Mouse (Mus musculus) ovary, postnatal 14 days (tissue): Measurements from ENCODE around the gene Gtf3c4.

Experiments
- DNase-seq: peaks from one replicate; pipeline ENCODE4 v3.0.0; 2022; ENCODE audit warnings: low spot score

Gene Gtf3c4

DNA sequence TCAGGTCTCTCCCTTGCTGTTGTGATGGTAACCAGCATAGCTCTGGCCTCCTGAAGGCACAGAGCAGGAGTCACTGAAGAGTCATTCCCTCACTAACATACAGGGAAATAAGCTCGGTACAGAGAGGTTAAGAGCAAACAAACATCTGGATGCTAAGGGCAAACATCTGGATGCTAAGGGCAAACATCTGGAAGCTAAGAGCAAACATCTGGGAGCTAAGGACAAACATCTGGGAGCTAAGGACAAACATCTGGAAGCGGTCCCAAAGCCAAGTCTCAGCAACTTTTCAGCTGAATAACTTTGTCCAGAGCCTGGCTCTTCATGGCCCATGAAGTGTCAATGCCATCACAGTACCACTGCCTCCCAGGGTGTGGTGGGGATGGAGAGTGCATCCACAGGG is 40.6 kb downstream of the Gtf3c4 start:
- no peak for DNase-seq

DNA sequence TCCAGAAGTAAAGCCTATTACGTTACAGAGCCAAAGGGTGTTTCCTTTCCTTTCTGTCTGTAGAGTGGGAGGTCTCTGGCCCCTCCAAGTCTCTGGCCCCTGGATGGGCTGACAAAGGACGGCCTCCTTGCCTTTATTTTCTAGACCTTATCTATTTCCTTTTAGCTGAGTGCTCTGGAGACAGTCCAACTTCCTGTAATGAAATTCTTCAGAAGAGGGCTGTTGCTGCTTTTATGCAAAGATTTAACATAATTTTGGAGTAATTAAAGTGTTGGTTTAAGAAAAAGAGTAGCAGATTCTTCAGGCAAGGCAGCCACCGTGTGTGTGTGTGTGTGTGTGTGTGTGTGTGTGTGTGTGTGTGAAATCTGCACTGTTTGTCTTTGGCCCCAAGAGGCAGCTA is 41.8 kb downstream of the Gtf3c4 start:
- no peak for DNase-seq

DNA sequence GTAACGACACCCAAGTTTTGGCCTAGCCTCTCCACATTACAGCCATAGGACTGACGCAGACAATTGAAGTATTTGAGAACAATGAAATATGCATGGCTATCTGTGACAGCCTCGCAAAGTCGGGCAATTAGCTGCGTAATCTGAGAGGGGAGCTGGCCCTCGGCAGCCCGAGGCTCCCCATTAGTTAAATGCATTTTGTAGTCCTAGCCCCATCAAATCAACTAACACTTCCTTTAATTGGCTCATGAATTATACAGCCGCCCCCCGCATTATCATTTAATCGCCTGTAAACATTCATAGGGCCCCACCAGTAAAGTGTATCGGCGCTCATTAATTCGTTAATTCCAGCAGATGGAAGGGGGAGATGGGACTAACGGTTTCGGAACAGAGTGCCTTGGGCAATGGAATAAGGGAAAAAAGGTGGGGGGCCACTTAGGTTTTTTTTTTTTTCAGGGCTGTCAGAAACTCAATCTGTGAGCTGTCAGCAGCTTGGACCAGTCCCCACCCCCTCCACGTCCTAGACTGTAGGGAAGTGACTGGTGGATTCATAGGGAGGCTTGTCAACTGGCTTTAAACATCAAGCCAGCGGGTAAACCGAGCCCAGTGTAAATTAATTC is 42.6 kb downstream of the Gtf3c4 start:
- no peak for DNase-seq

DNA sequence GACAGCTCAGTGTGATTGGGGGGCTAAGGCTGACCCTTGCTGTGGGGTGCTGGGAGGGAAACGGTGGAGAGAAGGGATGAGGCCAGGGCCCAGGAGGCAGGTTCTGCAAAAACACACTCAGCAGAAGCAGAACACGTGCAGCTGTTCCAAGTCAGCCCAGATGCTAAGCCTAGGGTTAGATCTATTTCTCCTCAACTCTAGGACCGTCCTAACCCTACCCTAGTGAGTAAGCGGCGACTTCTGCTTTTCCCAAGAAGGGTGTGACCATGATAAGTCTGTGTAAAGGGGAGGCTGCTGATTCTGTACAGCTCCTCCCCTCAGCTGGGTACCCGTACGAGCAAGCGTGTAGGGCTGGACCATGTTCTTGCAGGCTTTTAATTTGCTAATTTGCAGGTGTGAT is 43.9 kb downstream of the Gtf3c4 start:
- DNase-seq: no peak

DNA sequence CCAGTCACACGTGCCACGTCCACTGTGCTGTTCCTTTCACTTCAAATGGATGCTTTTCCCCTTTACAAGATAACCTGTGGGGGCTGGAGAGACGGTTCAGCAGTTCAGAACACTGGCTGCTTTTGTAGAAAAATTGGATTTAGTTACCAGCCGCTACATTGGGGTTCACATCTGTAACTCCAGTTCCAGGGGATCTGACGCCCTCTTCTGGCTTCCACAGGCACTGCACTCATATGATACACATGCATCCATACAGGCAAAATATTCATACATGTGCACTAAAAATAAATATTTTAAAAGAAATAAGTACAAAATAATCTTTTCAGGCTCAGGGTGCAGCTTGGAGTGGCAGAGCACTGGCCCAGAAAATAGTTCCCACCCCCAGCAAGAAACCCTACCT is 45.5 kb downstream of the Gtf3c4 start:
- DNase-seq: no peak

DNA sequence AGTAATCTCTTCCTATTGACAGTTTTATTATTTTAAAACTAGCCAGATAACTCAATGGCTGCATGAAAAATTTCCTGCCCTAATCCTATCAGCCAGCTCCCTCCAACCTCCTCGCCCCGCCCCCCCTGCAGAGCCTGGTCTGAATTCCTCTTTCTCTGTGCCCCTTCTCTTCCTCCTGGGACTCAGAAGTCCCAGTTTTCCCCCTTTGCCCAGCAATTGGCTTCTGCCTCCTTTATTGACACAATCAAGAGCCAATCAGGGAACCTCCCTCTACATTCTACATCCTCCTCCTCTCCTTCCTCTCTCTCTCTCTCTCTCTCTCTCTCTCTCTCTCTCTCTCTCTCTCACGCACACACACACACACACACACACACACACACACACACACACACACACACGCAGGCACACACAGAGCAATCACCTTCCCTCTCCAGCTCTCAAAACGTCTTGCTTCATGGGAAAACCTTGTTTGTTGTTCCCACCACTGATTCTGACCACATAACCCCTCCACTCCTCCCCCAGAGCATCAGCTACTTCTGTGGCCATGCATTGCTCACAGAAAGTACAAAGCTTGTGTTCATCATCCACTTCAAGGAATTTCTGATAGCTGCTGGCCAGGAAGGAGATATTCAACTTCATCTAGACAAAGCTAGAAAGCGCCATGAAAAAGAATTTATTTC is 47.1 kb downstream of the Gtf3c4 start:
- DNase-seq: peak; percentile 13

DNA sequence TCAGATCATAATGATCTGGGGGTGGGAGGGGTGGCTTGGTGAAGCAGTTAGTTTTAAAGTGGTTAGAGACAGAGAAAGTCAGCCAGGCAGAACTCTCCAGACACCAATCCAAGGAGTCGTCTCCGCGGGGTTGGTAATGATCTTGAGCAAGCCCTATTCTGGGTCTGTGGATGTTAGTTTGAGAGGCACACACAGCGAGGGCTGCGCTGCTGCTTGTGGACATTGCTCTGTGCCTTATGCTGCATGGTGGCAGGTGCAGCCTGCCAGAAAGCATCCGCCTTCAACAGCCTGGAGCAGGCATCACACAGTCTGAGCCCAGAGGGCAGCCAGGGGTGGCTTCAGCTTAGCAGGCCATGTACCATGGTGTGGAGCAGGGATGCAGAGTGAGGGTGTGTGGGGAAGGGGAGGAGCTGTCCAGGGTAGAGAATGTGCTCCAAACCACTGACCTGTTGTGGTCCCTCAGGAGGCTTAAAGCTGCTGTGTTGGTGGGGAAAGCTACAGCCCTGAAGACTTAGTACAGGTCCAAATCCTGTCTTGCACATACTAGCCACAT is 53.0 kb downstream of the Gtf3c4 start:
- no peak for DNase-seq

DNA sequence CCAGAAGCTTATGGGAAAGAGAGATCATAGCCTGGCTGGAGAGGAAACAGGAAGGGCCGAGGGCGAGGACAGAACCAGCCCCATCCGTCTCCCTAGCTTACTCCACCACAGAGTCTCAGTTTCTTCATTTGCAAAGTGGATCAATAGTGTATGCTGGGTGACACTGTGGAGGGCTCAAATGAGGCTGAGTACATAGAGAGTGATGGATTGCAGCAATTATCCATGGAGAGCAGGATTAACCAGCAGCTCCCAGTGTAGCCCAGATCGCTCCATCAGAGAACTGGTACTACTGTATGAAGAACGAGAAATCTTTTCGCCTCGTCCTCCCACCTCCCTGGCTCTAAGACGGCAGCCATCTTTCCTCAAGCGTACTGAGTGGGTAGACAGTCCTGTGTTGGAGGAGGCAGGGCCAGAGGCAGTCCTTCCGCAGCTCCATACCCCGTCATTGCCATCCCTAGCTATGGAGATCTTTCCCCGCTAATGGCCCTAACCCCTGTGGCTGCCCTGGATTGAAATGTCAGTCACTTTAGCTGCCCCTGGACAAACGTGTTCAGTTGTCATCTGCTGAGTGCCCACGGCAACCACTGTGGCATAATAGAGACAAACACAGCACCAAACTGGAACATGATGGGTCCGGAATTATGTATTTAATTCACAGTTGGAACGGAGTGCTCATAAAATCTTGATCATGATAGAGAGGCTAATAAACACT is 53.6 kb downstream of the Gtf3c4 start:
- no peak for DNase-seq

DNA sequence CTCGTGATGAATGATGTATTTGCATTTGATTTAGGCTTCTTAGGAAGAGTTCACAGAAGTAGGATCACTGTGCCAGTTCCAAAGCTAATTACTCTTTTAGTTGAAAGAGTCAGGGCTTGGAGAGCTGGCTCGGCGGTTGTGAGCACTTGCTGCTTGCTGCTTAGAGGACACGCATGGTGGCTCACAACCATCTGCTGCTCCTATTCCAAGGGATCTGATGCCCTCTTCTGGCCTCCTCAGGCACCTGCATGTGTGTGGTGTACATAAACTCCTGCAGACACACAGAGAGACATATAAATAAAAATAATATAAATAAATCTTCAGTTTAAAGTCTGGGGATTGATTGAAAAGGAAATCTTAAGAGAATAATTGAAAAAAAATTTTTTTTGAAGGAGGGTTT is 58.9 kb downstream of the Gtf3c4 start:
- DNase-seq: no peak

DNA sequence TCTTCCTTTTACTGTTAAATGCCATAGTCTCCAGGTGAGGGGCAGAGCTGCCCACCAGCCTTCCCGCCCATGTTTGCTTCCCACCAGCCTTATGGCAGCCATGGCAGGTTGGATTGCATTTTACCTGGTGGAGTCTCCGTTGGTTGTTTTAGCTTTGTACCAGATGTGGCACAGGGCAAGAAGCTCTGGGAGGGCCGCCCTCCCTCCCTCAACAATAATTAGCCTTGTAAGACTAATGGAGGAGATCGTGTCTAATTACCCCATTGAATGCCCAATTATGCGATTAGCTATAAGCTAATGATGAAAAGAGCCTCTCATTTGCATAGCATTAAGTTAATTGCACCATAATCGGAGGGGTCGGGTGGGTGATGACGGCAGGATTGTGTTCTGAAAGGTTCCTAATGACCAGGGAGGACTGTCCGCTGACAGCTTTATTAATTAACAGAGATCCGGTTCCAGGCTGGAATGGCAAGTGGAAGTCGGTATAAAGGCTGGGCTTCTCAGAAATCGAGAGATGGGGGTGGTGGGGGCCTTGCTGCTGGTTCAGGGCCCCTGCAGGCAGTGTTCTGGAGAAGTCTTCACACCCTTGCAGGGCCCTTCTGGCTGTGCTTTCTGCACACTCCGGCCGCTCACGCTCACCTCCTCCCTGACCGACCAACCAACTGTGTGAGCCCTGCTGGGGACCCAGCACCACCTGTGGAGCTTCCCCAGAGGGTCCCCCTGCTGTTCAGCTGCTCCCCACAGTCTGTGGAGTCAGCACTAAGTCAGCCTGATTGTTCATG is 60.0 kb downstream of the Gtf3c4 start:
- no peak for DNase-seq

DNA sequence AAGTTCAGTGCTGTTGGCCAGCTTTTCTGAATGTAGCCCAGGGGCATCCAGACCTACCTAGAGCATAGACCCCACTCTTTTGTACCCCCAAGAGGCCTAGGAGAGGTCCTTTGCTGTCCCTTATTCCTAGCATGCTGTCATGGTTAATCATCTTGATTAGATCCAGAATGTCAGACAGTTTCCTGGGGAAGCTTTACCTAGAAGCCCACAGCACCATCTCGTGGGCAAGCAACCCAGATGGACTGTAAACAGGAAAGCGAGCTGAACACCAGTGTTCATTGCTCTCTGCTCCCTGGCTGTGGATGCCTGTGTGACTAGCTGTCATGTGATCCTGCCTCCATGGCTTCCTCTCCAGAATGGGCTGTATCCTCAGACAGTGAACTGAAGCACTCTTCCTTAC is 63.4 kb downstream of the Gtf3c4 start:
- no peak for DNase-seq

DNA sequence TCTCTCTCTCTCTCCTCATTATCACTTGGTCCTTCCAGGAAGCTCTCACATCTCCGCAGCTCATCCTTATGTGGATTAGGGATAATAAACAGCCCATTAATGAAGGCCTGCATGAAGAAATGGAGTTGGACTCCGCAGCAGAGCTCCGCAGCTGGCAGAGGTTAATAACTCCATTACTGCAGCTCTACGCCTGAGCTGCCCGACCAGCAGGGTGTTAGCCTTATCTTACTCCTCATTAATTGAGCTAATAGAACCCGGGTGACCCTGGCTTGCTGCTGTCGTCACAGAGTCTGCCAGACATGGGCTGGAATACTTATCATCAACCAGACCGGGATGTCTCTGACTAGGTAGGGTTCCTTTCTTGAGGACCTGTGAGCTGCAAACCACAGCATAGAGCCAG is 66.1 kb downstream of the Gtf3c4 start:
- DNase-seq: no peak
